Mouse (Mus musculus) forebrain, postnatal 0 days (tissue): Measurements from ENCODE around the gene Thap8. TPM values are rescaled to one million over a fixed set of nuclear protein-coding genes. Genes with fewer than 3 reads are reported as not detected.
A peak's percentile ranks its signal among the peaks of the same experiment; 100 is the strongest.

Experiments used
- ATAC-seq: fragments of 200-750 bp; cut with Nextera tagmentation; 2 replicates; pipeline ENCODE4 v1.8.0; 2017; ENCODE audit warnings: mild to moderate bottlenecking, moderate library complexity
- DNase-seq: peaks from one replicate; pipeline ENCODE4 v3.0.0-alpha.2; 2015
- H3K27ac ChIP-seq: fragments of 300-500 bp; sonication (generic); 2 replicates; pipeline ENCODE4 v1.5.1; 2014; ENCODE audit warnings: low read depth, mild to moderate bottlenecking, antibody characterized with exemption, low read length, moderate library complexity, mixed read lengths
- H3K27me3 ChIP-seq: fragments of 300-500 bp; sonication (generic); 2 replicates; pipeline ENCODE4 v1.6.1; 2014; ENCODE audit warnings: mild to moderate bottlenecking, low read length, mixed read lengths; ENCODE audit not compliant: insufficient read depth
- H3K36me3 ChIP-seq: fragments of 300-500 bp; sonication (generic); 2 replicates; pipeline ENCODE4 v1.6.1; 2014; ENCODE audit warnings: mild to moderate bottlenecking, moderate library complexity; ENCODE audit not compliant: insufficient read depth
- H3K4me1 ChIP-seq: fragments of 300-500 bp; sonication (generic); 2 replicates; pipeline ENCODE4 v1.6.1; 2014; ENCODE audit warnings: antibody characterized with exemption; ENCODE audit not compliant: insufficient read depth
- H3K4me2 ChIP-seq: fragments of 300-500 bp; sonication (generic); 2 replicates; pipeline ENCODE4 v1.6.1; 2014; ENCODE audit warnings: low read depth, mild to moderate bottlenecking, moderate library complexity
- H3K4me3 ChIP-seq: fragments of 300-500 bp; sonication (generic); 2 replicates; pipeline ENCODE4 v1.5.1; 2014; ENCODE audit warnings: low read depth, low read length, mixed read lengths
- H3K9ac ChIP-seq: fragments of 300-500 bp; sonication (generic); 2 replicates; pipeline ENCODE4 v1.6.1; 2014; ENCODE audit warnings: mild to moderate bottlenecking
- H3K9me3 ChIP-seq: fragments of 300-500 bp; sonication (generic); 2 replicates; pipeline ENCODE4 v1.6.1; 2016; ENCODE audit warnings: low read length
- CTCF ChIP-seq: sonication (generic); IDR thresholded peaks from 2 replicates; pipeline ENCODE4 v1.5.1; 2016; ENCODE audit warnings: antibody characterized with exemption, control low read depth, low read depth
- WGBS: fragments of 180-500 bp; shearing (Covaris S2); extraction: QIAGEN DNeasy Blood & Tissue Kit; methylation state at CpG from one replicate; pipeline ENCODE4 v1.1.7; 2014; 5-methylcytosine and 5-hydroxymethylcytosine counted together
- polyA plus RNA-seq: library from polyadenylated mRNA; unstranded; fragments of >200 nt; fragmentation: Nextera tagmentation; extraction: Ambion mirVana; gene quantifications from 2 replicates; pipeline ENCODE4 v1.2.1, GENCODE M21; 2015
- total RNA-seq: library from RNA; depleted of rRNA; stranded (reverse); fragments of >200 nt; gene quantifications from 2 replicates; pipeline ENCODE4 v1.2.3, GENCODE M21; 2014

Gene Thap8
- total and polyA plus RNA-seq, 2 experiments from 2014 or later: 0.45 to 0.52 TPM

DNA sequence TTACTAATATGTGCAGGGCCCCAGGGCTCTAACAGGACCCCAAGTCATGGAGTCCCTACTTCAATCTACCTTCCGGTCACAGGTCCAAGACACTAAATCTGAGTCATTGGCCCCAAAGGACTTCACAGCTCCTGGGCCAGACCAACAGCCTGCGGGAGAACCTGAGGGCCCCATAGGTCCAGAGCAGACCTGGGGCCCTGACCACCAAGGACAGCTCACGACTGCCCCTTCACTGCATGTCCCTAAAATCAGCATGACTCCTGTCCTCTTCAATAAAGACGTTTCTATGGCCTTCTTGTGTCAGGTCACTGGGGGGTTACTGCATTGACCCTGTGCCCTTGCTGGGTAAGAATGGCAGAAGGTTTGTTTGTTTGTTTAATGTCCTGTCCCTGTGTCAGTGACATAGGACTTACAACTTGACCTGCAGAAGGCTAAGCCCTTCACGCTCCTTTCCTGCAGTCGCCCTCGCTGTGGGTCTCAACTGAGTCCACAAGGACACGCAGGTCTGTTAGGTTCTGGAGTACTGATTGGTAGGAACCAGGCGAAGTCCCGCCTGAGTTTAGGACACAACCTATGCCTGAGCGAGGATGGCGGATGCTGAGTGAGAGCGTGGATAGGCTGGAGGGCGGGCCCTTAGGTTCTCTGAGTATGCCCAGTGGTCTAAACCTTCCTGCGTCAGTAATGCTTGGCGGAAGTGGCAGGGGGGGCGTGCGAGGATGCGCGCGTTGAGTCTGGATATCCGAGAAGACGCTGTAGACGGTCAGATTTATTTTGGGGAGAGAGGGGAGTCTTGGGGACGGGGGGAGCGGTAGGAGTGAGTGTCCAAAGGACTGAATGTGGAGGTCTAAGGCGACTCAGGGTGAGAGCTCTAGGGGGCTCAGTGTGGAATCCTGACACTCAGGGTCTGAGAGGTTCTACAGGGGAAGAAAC lies 28.4 kb downstream of the Thap8 start, which contains the start of gene Alkbh6:
TSS of gene Alkbh6 (plus strand) at position 642 of the 930 bp plus-strand sequence.
- DNase-seq: peak; percentile 97
- H3K27ac ChIP-seq: peak within 1 kb of the TSS; percentile 74
- H3K36me3 ChIP-seq: peaks cover 31% of the 10 kb centered on the region
- peak within 1 kb of the TSS; percentile 66 for H3K4me3 ChIP-seq
- H3K27me3 ChIP-seq: no peaks in the 10 kb centered on the region
- 0 out of 2 replicates have a peak, but pooled peaks cover 9% of the 10 kb centered on the region for H3K4me1 ChIP-seq
- H3K9ac ChIP-seq: peak within 1 kb of the TSS; percentile 52
- WGBS: 4% methylated on average over 27 of the region's 27 CpGs
- peak; percentile 20; the same call in 1 of the 2 replicates for TF ChIP-seq CTCF
- H3K9me3 ChIP-seq: no peaks in the 10 kb centered on the region
- peak; percentile 100 for ATAC-seq
- H3K4me2 ChIP-seq: peak within 1 kb of the TSS; percentile 87

DNA sequence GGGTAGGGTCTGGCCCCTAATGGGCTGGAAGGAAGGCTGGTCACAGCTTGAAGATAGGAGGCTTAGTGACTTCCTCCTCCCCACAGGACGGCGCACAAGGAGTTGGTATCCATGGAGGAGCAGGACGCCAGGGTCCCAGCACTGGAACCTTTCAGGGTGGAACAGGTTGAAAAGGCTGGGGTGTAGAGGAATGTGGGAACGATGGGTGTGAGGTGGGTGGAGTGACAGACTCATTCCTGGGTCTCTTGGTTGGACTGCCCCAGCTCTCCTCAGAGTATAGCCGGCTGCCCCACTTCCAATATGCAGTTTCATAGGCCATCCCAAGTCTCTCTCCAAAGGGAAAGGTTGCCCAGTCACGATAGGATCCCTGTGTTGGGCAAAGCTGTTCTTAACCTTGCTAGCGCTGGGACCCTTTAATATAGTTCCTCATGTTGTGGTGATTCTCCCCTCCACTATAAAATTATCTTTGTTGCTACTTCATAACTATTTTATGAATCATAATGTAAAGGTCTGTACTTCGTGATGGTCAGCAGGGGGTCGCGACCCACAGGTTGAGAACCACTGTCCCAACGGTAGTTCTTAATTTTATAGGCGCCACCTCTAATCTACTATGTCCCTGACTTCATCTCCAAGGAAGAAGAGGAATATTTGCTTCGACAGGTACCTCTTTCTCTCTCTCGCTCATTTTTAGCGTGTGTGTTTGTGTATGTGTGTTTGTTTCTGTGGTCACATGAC lies 29.7 kb downstream of the Thap8 start:
- WGBS: 71% methylated on average over 15 of the region's 15 CpGs
- H3K27ac ChIP-seq: no peak overlapping the region

GRCm38 (mm10) chr7:30310136-30310535 lies 30.2 kb downstream of the Thap8 start:
- ATAC-seq: no peak
- TF ChIP-seq CTCF: no peak
- H3K36me3 ChIP-seq: peaks cover 26% of the 10 kb centered on the region
- H3K27me3 ChIP-seq: no peaks in the 10 kb centered on the region
- no peak for DNase-seq
- 0 out of 2 replicates have a peak, but pooled peaks cover 9% of the 10 kb centered on the region for H3K4me1 ChIP-seq
- WGBS: 91% methylated on average over 12 of the region's 12 CpGs
- H3K9ac ChIP-seq: no peak overlapping the region
- no peak overlapping the region for H3K4me3 ChIP-seq
- no peak overlapping the region for H3K27ac ChIP-seq
- no peak overlapping the region for H3K4me2 ChIP-seq
- no peaks in the 10 kb centered on the region for H3K9me3 ChIP-seq

More for the DNA sequence above, 29.7 kb downstream of the Thap8 start:
- DNase-seq (no peak), ATAC-seq (no peak)
- H3K9ac ChIP-seq: peak overlapping the region; percentile 52
- H3K4me2 ChIP-seq: peak overlapping the region; percentile 87
- peak overlapping the region; percentile 66 for H3K4me3 ChIP-seq
- H3K9me3 ChIP-seq: no peaks in the 10 kb centered on the region
- no peak for TF ChIP-seq CTCF
- H3K36me3 ChIP-seq: peaks cover 27% of the 10 kb centered on the region
- no peaks in the 10 kb centered on the region for H3K27me3 ChIP-seq
- H3K4me1 ChIP-seq: 0 out of 2 replicates have a peak, but pooled peaks cover 9% of the 10 kb centered on the region

- Histone ChIP-seq H3K9me3 (no peaks in the 10 kb centered on the region), H3K9ac (no peak overlapping the region), H3K4me3 (no peak overlapping the region), H3K27ac (no peak overlapping the region), H3K27me3 (no peaks in the 10 kb centered on the region), H3K4me1 (0 out of 2 replicates have a peak, but pooled peaks cover 5% of the 10 kb centered on the region), H3K4me2 (no peak overlapping the region), H3K36me3 (0 out of 2 replicates have a peak, but pooled peaks cover 2% of the 10 kb centered on the region)
- 53% methylated on average over 27 of the region's 27 CpGs for WGBS
- DNase-seq (no peak), ATAC-seq (no peak)
- TF ChIP-seq CTCF: no peak
Measured at GRCm38 (mm10) chr7:30313666-30314320, 33.9 kb downstream of the Thap8 start.

- Histone ChIP-seq H3K4me2 (no peak within 1 kb of the TSS), H3K27ac (no peak within 1 kb of the TSS), H3K4me1 (0 out of 2 replicates have a peak, but pooled peaks cover 4% of the 10 kb centered on the region), H3K27me3 (no peaks in the 10 kb centered on the region), H3K36me3 (0 out of 2 replicates have a peak, but pooled peaks cover 2% of the 10 kb centered on the region), H3K4me3 (no peak within 1 kb of the TSS), H3K9me3 (no peaks in the 10 kb centered on the region), H3K9ac (no peak within 1 kb of the TSS)
- no peak for ATAC-seq
- TF ChIP-seq CTCF: no peak
- WGBS: 6% methylated on average over 9 of the region's 9 CpGs
- no peak for DNase-seq
Measured at GRCm38 (mm10) chr7:30314721-30315155, 34.8 kb downstream of the Thap8 start, which contains the start of gene Syne4. TSS of gene Syne4 (plus strand) at chr7:30314807.
